Mouse (Mus musculus): ENCODE data around the gene Eng.
A peak's percentile ranks its signal among the peaks of the same experiment; 100 is the strongest.

Eng gene

GRCm38 (mm10) chr2:32624111-32624748 lies 22.2 kb upstream of the Eng start:
- no peak for DNase-seq (ENCODE audit: low spot score)

GRCm38 (mm10) chr2:32625212-32625872 lies 21.1 kb upstream of the Eng start:
- peak; percentile 79 for DNase-seq (ENCODE audit: low spot score)

- DNase-seq (ENCODE audit: low spot score) = peak; percentile 23
Measured at GRCm38 (mm10) chr2:32625873-32626694, 20.3 kb upstream of the Eng start.

- DNase-seq (ENCODE audit: low spot score) = no peak
Measured at GRCm38 (mm10) chr2:32627266-32628043, 18.9 kb upstream of the Eng start.

- no peak for DNase-seq (ENCODE audit: low spot score)
Measured at GRCm38 (mm10) chr2:32628044-32628550, 18.3 kb upstream of the Eng start.

- peak; percentile 13 for DNase-seq (ENCODE audit: low spot score)
Measured at GRCm38 (mm10) chr2:32628729-32629128, 17.7 kb upstream of the Eng start.

- DNase-seq (ENCODE audit: low spot score) = peak; percentile 89
Measured at GRCm38 (mm10) chr2:32629276-32629976, 17.0 kb upstream of the Eng start.

GRCm38 (mm10) chr2:32630036-32630435 lies 16.4 kb upstream of the Eng start:
- DNase-seq (ENCODE audit: low spot score) = no peak

GRCm38 (mm10) chr2:32631046-32631445 lies 15.3 kb upstream of the Eng start:
- no peak for DNase-seq (ENCODE audit: low spot score)

GRCm38 (mm10) chr2:32631737-32632394 lies 14.5 kb upstream of the Eng start:
- peak; percentile 93 for DNase-seq (ENCODE audit: low spot score)

GRCm38 (mm10) chr2:32633660-32634059 lies 12.7 kb upstream of the Eng start:
- DNase-seq (ENCODE audit: low spot score) = no peak

GRCm38 (mm10) chr2:32634277-32635105 lies 11.9 kb upstream of the Eng start:
- no peak for DNase-seq (ENCODE audit: low spot score)

- no peak for DNase-seq (ENCODE audit: low spot score)
Measured at GRCm38 (mm10) chr2:32636617-32637016, 9.8 kb upstream of the Eng start.

GRCm38 (mm10) chr2:32637778-32638281 lies 8.6 kb upstream of the Eng start:
- peak; percentile 45 for DNase-seq (ENCODE audit: low spot score)

- DNase-seq (ENCODE audit: low spot score) = no peak
Measured at GRCm38 (mm10) chr2:32639632-32640031, 6.8 kb upstream of the Eng start.

GRCm38 (mm10) chr2:32640550-32641051 lies 5.8 kb upstream of the Eng start:
- no peak for DNase-seq (ENCODE audit: low spot score)

GRCm38 (mm10) chr2:32641810-32642209 lies 4.6 kb upstream of the Eng start:
- DNase-seq (ENCODE audit: low spot score) = no peak

GRCm38 (mm10) chr2:32642813-32643212 lies 3.6 kb upstream of the Eng start:
- DNase-seq (ENCODE audit: low spot score) = no peak

- DNase-seq (ENCODE audit: low spot score) = no peak
Measured at GRCm38 (mm10) chr2:32644083-32644482, 2.3 kb upstream of the Eng start.

All from retina, embryonic 14.5 days (tissue).